Mouse (Mus musculus) heart, postnatal 0 days (tissue): Measurements from ENCODE around the gene Actl11. TPM values are rescaled to one million over a fixed set of nuclear protein-coding genes. Genes with fewer than 3 reads are reported as not detected.
A peak's percentile ranks its signal among the peaks of the same experiment; 100 is the strongest.

Experiments
- ATAC-seq: fragments of 200-750 bp; cut with Nextera tagmentation; 2 replicates; pipeline ENCODE4 v1.8.0; 2017; ENCODE audit warnings: low read depth, moderate number of reproducible peaks, moderate library complexity; ENCODE audit not compliant: insufficient read depth
- DNase-seq: peaks from one replicate; pipeline ENCODE4 v3.0.0-alpha.2; 2016; ENCODE audit warnings: low spot score
- H3K27ac ChIP-seq: fragments of 300-500 bp; sonication (generic); 2 replicates; pipeline ENCODE4 v1.5.1; 2014; ENCODE audit warnings: low read depth, mild to moderate bottlenecking
- H3K27me3 ChIP-seq: fragments of 300-500 bp; sonication (generic); 2 replicates; pipeline ENCODE4 v1.6.1; 2014; ENCODE audit warnings: low read length, mixed read lengths; ENCODE audit not compliant: control insufficient read depth, insufficient read depth
- H3K36me3 ChIP-seq: fragments of 300-500 bp; sonication (generic); replicated peaks from 2 replicates; pipeline ENCODE4 v1.6.1; 2014; ENCODE audit warnings: low read length, mixed read lengths; ENCODE audit not compliant: control insufficient read depth, insufficient read depth
- H3K4me1 ChIP-seq: fragments of 300-500 bp; sonication (generic); 2 replicates; pipeline ENCODE4 v1.6.1; 2014; ENCODE audit warnings: antibody characterized with exemption; ENCODE audit not compliant: control insufficient read depth, insufficient read depth
- H3K4me2 ChIP-seq: fragments of 300-500 bp; sonication (generic); 2 replicates; pipeline ENCODE4 v1.6.1; 2014; ENCODE audit warnings: low read depth, mild to moderate bottlenecking, low read length, moderate library complexity
- H3K4me3 ChIP-seq: fragments of 300-500 bp; sonication (generic); 2 replicates; pipeline ENCODE4 v1.5.1; 2014; ENCODE audit warnings: low read depth, low read length
- H3K9ac ChIP-seq: fragments of 300-500 bp; sonication (generic); replicated peaks from 2 replicates; pipeline ENCODE4 v1.6.1; 2014; ENCODE audit warnings: low read depth, low read length, mixed read lengths
- H3K9me3 ChIP-seq: fragments of 300-500 bp; sonication (generic); replicated peaks from 2 replicates; pipeline ENCODE4 v1.6.1; 2016; ENCODE audit warnings: low read length; ENCODE audit not compliant: control insufficient read depth
- CTCF ChIP-seq: IDR thresholded peaks from 2 replicates; pipeline ENCODE4 v1.5.1; 2016; ENCODE audit warnings: antibody characterized with exemption, control low read depth, low read depth
- EP300 ChIP-seq: IDR thresholded peaks from 2 replicates; pipeline ENCODE4 v1.6.1; 2016; ENCODE audit warnings: antibody characterized with exemption, low read depth
- WGBS: fragments of 180-500 bp; shearing (Covaris S2); extraction: QIAGEN DNeasy Blood & Tissue Kit; methylation state at CpG from one replicate; pipeline ENCODE4 v1.1.7; 2014; 5-methylcytosine and 5-hydroxymethylcytosine counted together
- polyA plus RNA-seq: library from polyadenylated mRNA; unstranded; fragments of >200 nt; fragmentation: Nextera tagmentation; extraction: Ambion mirVana; gene quantifications from 2 replicates; pipeline ENCODE4 v1.2.1, GENCODE M21; 2015
- total RNA-seq: library from RNA; depleted of rRNA; stranded (reverse); fragments of >200 nt; gene quantifications from 2 replicates; pipeline ENCODE4 v1.2.3, GENCODE M21; 2014; ENCODE audit warnings: low replicate concordance

Gene Actl11
- total and polyA plus RNA-seq, 2 experiments from 2014 or later = not detected

- Histone ChIP-seq H3K36me3 (no peaks in the 10 kb centered on the region), H3K4me3 (no peak overlapping the region), H3K27ac (no peak overlapping the region), H3K9ac (no peak overlapping the region), H3K9me3 (no peaks in the 10 kb centered on the region), H3K4me2 (no peak overlapping the region), H3K4me1 (peaks cover 30% of the 10 kb centered on the region), H3K27me3 (no peaks in the 10 kb centered on the region)
- TF ChIP-seq CTCF = peak; percentile 46
- no peak for TF ChIP-seq EP300
- DNase-seq = no peak
- WGBS = 51% methylated on average over 7 of the region's 7 CpGs
- peak; percentile 40; the same call in 1 of the 2 replicates for ATAC-seq
Measured at GRCm38 (mm10) chr9:107923021-107923420, 5.2 kb upstream of the Actl11 start.

- WGBS = 16% methylated on average over 6 of the region's 6 CpGs
- no peak overlapping the region for H3K9ac ChIP-seq
- H3K36me3 ChIP-seq = no peaks in the 10 kb centered on the region
- ATAC-seq = peak; percentile 57
- DNase-seq = peak; percentile 45
- no peak overlapping the region for H3K4me3 ChIP-seq
- no peak overlapping the region for H3K27ac ChIP-seq
- 0 out of 2 replicates have a peak overlapping the region, but pooled peaks have one; percentile 10 for H3K4me2 ChIP-seq
- TF ChIP-seq EP300 = no peak
- TF ChIP-seq CTCF = no peak
- no peaks in the 10 kb centered on the region for H3K9me3 ChIP-seq
- peaks cover 38% of the 10 kb centered on the region for H3K4me1 ChIP-seq
- H3K27me3 ChIP-seq = no peaks in the 10 kb centered on the region
Measured at GRCm38 (mm10) chr9:107923956-107924355, 4.3 kb upstream of the Actl11 start.

GRCm38 (mm10) chr9:107925251-107925650 is 3.0 kb upstream of the Actl11 start:
- Histone ChIP-seq H3K4me1 (peaks cover 38% of the 10 kb centered on the region), H3K27ac (no peak overlapping the region), H3K4me2 (no peak overlapping the region), H3K9ac (no peak overlapping the region), H3K9me3 (no peaks in the 10 kb centered on the region), H3K36me3 (no peaks in the 10 kb centered on the region), H3K4me3 (no peak overlapping the region), H3K27me3 (no peaks in the 10 kb centered on the region)
- ATAC-seq (no peak), DNase-seq (no peak)
- 48% methylated on average over 3 of the region's 3 CpGs for WGBS
- no peak for TF ChIP-seq EP300
- TF ChIP-seq CTCF = no peak

- ATAC-seq (0 out of 2 replicates have a peak, but pooled peaks have one; percentile 36), DNase-seq (no peak)
- Histone ChIP-seq H3K27ac (no peak overlapping the region), H3K4me1 (peaks cover 38% of the 10 kb centered on the region), H3K36me3 (no peaks in the 10 kb centered on the region), H3K27me3 (no peaks in the 10 kb centered on the region), H3K4me2 (no peak overlapping the region), H3K9ac (no peak overlapping the region), H3K4me3 (no peak overlapping the region), H3K9me3 (no peaks in the 10 kb centered on the region)
- WGBS = 19% methylated on average over 9 of the region's 9 CpGs
- TF ChIP-seq CTCF = no peak
- TF ChIP-seq EP300 = no peak
Measured at GRCm38 (mm10) chr9:107926920-107927420, 1.3 kb upstream of the Actl11 start.

- Histone ChIP-seq H3K36me3 (no peaks in the 10 kb centered on the region), H3K27ac (no peak overlapping the region), H3K4me2 (no peak overlapping the region), H3K9ac (no peak overlapping the region), H3K9me3 (no peaks in the 10 kb centered on the region), H3K4me3 (no peak overlapping the region), H3K4me1 (peaks cover 38% of the 10 kb centered on the region), H3K27me3 (no peaks in the 10 kb centered on the region)
- ATAC-seq (no peak), DNase-seq (no peak)
- no peak for TF ChIP-seq CTCF
- no peak for TF ChIP-seq EP300
- WGBS = 72% methylated on average over 5 of the region's 5 CpGs
Measured at GRCm38 (mm10) chr9:107927749-107928148, 520 bp upstream of the Actl11 start.

GRCm38 (mm10) chr9:107932221-107932620 is 4.0 kb downstream of the Actl11 start:
- TF ChIP-seq EP300 (no peak), CTCF (no peak)
- Histone ChIP-seq H3K9me3 (no peaks in the 10 kb centered on the region), H3K27ac (no peak overlapping the region), H3K9ac (no peak overlapping the region), H3K27me3 (peaks cover 26% of the 10 kb centered on the region), H3K4me1 (peaks cover 22% of the 10 kb centered on the region), H3K4me3 (no peak overlapping the region), H3K36me3 (no peaks in the 10 kb centered on the region), H3K4me2 (no peak overlapping the region)
- WGBS = 74% methylated on average over 4 of the region's 4 CpGs
- DNase-seq = no peak
- ATAC-seq = no peak
